Mouse (Mus musculus): ENCODE measurements around the gene Pbsn. TPM values are rescaled to one million over a fixed set of nuclear protein-coding genes. Genes with fewer than 3 reads are reported as not detected.
"Not testable (repeated sequence)": the region's sequence is repeated elsewhere in the genome, so short reads cannot be mapped to it uniquely, and the experiment has no call there.

Pbsn gene
- not detected in 2 replicates for total RNA-seq (2014; rRNA removed)
- polyA plus RNA-seq (2015; fragmentation: Nextera tagmentation; extraction: Ambion mirVana) = not detected in 2 replicates

DNA sequence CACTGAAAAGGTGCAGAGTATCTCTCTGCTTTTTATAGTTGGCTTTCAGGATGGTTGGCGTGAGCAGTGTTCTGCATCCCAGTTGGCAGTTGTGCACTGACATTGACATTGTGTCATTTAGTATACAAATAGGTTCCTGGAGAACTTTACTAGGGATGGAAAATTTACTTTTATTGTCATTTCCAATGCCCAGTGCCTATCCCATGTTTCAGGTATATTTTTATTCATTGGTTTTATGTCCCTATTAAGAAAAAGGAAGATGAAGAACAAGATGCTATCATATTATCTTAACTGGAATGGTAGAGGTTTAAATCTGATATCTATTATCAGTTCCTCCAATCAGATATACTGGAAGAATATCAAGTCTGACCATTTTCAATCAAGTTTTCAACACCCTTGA, at the start of gene Pbsn:
Gene Pbsn, minus strand, starts transcription at position 101 of the 400 bp plus-strand sequence.
- 63% methylated on average over 1 of the region's 1 CpGs for WGBS
- Histone ChIP-seq H3K36me3 (ENCODE audit: insufficient read depth) (no peaks in the 10 kb centered on the region), H3K4me3 (ENCODE audit: low read depth, low read length) (no peak within 1 kb of the TSS), H3K27me3 (ENCODE audit: insufficient read depth, low read length) (no peaks in the 10 kb centered on the region), H3K4me1 (ENCODE audit: insufficient read depth) (no peaks in the 10 kb centered on the region), H3K4me2 (ENCODE audit: low read depth) (no peak within 1 kb of the TSS), H3K9me3 (ENCODE audit: low read length) (no peaks in the 10 kb centered on the region), H3K27ac (ENCODE audit: low read depth, low read length) (no peak within 1 kb of the TSS), H3K9ac (no peak within 1 kb of the TSS)
- DNase-seq = no peak
- no peak for ATAC-seq
- no peak for TF ChIP-seq CTCF (IDR thresholded peaks at IDR 0.05; ENCODE audit: low read depth)

DNA sequence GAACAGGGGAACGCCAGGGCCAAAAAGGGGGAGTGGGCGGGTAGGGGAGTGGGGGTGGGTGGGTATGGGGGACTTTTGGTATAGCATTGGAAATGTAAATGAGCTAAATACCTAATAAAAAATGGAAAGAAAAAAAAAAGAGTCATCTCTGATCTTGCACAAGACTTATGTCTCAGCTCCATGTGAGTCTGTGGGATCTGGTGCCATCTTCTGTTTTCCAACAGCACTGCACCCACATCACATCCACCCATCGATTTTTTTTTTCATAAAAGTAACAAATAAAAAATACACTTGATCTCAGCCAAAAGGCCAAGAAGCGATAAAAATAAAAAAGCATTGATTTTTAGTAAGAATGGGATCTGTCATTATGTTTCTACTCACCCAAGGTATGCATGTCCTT, 26.6 kb upstream of the Pbsn start:
- 43% methylated on average over 2 of the region's 4 CpGs for WGBS
- not testable (repeated sequence) for H3K4me2 ChIP-seq (ENCODE audit: low read depth); DNase-seq

DNA sequence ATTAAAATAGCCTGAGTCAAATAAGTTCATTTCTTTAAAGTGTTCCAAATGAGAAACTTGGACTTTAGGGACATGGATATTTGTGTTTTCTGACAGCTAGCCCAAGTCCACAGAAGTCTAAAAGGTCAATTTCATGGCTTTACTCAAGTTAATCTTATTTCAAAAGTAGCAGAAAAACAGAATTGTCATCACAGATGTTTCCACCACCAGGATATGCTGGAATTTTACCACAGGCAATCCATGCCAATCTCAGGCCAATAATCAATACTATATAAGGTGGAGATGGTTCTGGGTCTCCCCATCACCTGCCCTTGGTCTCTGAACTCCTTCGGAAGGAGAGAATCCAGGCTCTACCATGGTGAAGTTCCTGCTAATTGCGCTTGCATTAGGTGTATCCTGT, 11.0 kb upstream of the Pbsn start, which contains the start of gene Gm14744:
Gene Gm14744, plus strand, starts transcription at position 301 of the 400 bp plus-strand sequence.
- not testable (repeated sequence) for H3K27ac ChIP-seq (ENCODE audit: low read depth, low read length); H3K36me3 ChIP-seq (ENCODE audit: insufficient read depth); H3K4me2 ChIP-seq (ENCODE audit: low read depth); H3K4me3 ChIP-seq (ENCODE audit: low read depth, low read length); H3K27me3 ChIP-seq (ENCODE audit: insufficient read depth, low read length); DNase-seq; ATAC-seq; H3K9me3 ChIP-seq (ENCODE audit: low read length); H3K9ac ChIP-seq; H3K4me1 ChIP-seq (ENCODE audit: insufficient read depth)
- 98% methylated on average over 2 of the region's 2 CpGs for whole genome bisulfite sequencing

More for the DNA sequence above, 26.6 kb upstream of the Pbsn start:
- not testable (repeated sequence) for H3K27ac ChIP-seq (ENCODE audit: low read depth, low read length); H3K9ac ChIP-seq; H3K9me3 ChIP-seq (ENCODE audit: low read length); H3K4me3 ChIP-seq (ENCODE audit: low read depth, low read length); H3K27me3 ChIP-seq (ENCODE audit: insufficient read depth, low read length); ATAC-seq; H3K4me1 ChIP-seq (ENCODE audit: insufficient read depth); H3K36me3 ChIP-seq (ENCODE audit: insufficient read depth)

DNA sequence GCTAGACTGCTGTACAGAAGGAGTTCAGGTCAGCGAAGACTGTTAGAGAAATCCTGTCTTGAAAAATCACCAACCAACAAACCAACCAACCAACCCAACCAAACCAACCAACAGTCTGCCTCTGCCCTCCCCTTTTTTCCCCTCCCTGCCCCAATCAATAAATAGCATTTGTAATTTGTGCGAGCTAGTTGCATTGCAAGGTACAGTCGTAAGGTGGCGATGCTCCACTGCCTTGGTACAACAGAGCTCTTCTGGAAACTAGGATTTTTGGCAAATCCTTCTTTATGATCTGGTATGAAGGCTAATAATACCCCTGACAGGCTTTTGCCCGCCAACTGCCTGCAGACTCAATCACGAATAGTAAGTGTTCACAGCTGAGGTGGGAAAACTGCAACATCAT, 41.4 kb downstream of the Pbsn start:
- 61% methylated on average over 6 of the region's 6 CpGs for WGBS
- Histone ChIP-seq H3K27me3 (ENCODE audit: insufficient read depth, low read length) (no peaks in the 10 kb centered on the region), H3K4me3 (ENCODE audit: low read depth, low read length) (no peak overlapping the region), H3K9me3 (ENCODE audit: low read length) (no peaks in the 10 kb centered on the region), H3K27ac (ENCODE audit: low read depth, low read length) (no peak overlapping the region), H3K9ac (no peak overlapping the region), H3K4me2 (ENCODE audit: low read depth) (no peak overlapping the region), H3K36me3 (ENCODE audit: insufficient read depth) (no peaks in the 10 kb centered on the region), H3K4me1 (ENCODE audit: insufficient read depth) (no peaks in the 10 kb centered on the region)
- ATAC-seq (no peak), DNase-seq (peak; percentile 1)
- TF ChIP-seq CTCF (IDR thresholded peaks at IDR 0.05; ENCODE audit: low read depth) = peak; percentile 25

DNA sequence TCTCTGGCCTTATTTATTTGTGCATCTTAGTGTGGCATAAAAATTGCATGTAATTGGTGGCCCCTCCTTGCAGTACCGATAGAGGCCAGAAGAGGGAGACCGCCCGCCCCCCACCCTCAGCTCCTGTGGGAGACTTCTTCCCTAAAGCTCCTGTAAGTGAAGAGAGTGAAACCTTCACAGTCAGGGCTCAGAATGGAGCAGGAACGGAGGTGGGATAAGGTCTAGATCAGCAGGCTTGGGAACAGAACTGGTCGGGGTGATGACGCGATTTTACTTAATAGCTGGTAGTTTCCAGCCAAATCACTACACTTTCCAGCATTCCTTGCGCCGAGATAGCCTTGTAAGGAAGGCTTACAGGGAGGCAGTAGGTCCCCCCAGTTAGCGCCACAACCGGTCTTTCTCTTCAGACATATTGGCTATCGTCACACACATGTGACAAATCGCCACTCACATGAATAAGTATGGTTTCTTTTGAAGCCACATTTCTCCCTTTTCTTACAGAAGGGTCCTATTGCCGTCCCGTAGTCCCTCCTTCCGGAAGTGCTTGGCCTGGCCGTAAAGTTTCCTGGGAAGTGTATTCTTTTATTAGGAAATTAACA, 42.7 kb downstream of the Pbsn start:
- 28% methylated on average over 17 of the region's 17 CpGs for WGBS
- no peaks in the 10 kb centered on the region for H3K27me3 ChIP-seq (ENCODE audit: insufficient read depth, low read length)
- ATAC-seq (peak; percentile 92), DNase-seq (peak; percentile 73)
- H3K4me2 ChIP-seq (ENCODE audit: low read depth) = peak overlapping the region; percentile 35
- H3K4me3 ChIP-seq (ENCODE audit: low read depth, low read length) = peak overlapping the region; percentile 32
- no peaks in the 10 kb centered on the region for H3K4me1 ChIP-seq (ENCODE audit: insufficient read depth)
- peak; percentile 75 for TF ChIP-seq CTCF (IDR thresholded peaks at IDR 0.05; ENCODE audit: low read depth)
- no peaks in the 10 kb centered on the region for H3K9me3 ChIP-seq (ENCODE audit: low read length)
- no peaks in the 10 kb centered on the region for H3K36me3 ChIP-seq (ENCODE audit: insufficient read depth)
- H3K9ac ChIP-seq = peak overlapping the region; percentile 35; the same call in 1 of the 2 replicates
- H3K27ac ChIP-seq (ENCODE audit: low read depth, low read length) = peak overlapping the region; percentile 45; the same call in 1 of the 2 replicates

DNA sequence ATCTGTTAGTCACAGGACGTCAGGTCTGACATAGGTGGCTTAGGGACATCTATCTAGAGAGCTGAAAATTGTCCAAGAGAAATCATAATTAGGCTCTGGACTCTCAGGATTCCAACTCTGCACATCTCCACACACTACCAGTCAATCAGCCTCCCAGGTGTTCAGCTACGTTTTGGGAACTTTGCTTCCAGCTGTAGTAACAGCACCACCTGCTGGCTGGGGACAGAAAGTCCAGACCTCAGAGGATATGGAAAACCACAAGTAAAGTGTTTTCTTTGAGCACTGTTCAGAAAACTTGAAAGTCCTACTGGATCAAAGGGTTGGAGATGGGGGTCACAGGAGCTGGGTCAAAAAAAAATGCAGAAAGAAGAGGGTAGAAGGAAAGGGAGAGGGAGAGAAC, 44.8 kb downstream of the Pbsn start:
- H3K27me3 ChIP-seq (ENCODE audit: insufficient read depth, low read length) = no peaks in the 10 kb centered on the region
- H3K9me3 ChIP-seq (ENCODE audit: low read length) = no peaks in the 10 kb centered on the region
- H3K4me3 ChIP-seq (ENCODE audit: low read depth, low read length) = no peak overlapping the region
- H3K27ac ChIP-seq (ENCODE audit: low read depth, low read length) = no peak overlapping the region
- peak; percentile 25 for DNase-seq
- H3K9ac ChIP-seq = no peak overlapping the region
- no peak overlapping the region for H3K4me2 ChIP-seq (ENCODE audit: low read depth)
- peak; percentile 56 for TF ChIP-seq CTCF (IDR thresholded peaks at IDR 0.05; ENCODE audit: low read depth)
- ATAC-seq = no peak
- 33% methylated on average over 2 of the region's 2 CpGs for WGBS
- no peaks in the 10 kb centered on the region for H3K4me1 ChIP-seq (ENCODE audit: insufficient read depth)
- no peaks in the 10 kb centered on the region for H3K36me3 ChIP-seq (ENCODE audit: insufficient read depth)

DNA sequence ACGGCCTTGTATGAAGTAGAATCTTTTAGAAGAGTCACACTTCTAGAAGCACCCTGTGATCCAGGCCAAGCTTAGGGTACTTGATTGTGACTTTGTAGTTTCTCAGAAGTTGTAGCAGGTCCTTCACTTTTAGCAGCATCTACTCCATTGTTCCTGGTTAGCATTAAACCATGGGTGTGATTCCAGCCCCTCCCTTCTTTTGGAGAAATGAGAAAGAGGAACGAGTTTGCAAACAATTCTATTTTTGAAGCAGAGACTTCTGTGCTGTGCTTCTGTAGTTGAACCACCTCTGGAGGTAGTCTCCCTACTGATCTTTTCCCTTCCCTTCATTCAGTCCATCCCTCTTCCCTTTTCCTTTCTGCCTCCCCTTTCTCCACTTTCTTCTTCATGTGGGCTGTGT, 51.1 kb downstream of the Pbsn start:
- DNase-seq (no peak), ATAC-seq (no peak)
- Histone ChIP-seq H3K4me1 (ENCODE audit: insufficient read depth) (no peaks in the 10 kb centered on the region), H3K36me3 (ENCODE audit: insufficient read depth) (no peaks in the 10 kb centered on the region), H3K27me3 (ENCODE audit: insufficient read depth, low read length) (no peaks in the 10 kb centered on the region), H3K27ac (ENCODE audit: low read depth, low read length) (no peak overlapping the region), H3K4me2 (ENCODE audit: low read depth) (no peak overlapping the region), H3K9me3 (ENCODE audit: low read length) (no peaks in the 10 kb centered on the region), H3K9ac (no peak overlapping the region), H3K4me3 (ENCODE audit: low read depth, low read length) (no peak overlapping the region)
- no peak for TF ChIP-seq CTCF (IDR thresholded peaks at IDR 0.05; ENCODE audit: low read depth)
- 81% methylated on average over 2 of the region's 2 CpGs for WGBS
